Mouse (Mus musculus) thymus, postnatal 14 days (tissue): ENCODE measurements around the gene Med29.

Experiments used
- DNase-seq: peaks from one replicate; pipeline ENCODE4 v3.0.0; 2021

Gene Med29

DNA sequence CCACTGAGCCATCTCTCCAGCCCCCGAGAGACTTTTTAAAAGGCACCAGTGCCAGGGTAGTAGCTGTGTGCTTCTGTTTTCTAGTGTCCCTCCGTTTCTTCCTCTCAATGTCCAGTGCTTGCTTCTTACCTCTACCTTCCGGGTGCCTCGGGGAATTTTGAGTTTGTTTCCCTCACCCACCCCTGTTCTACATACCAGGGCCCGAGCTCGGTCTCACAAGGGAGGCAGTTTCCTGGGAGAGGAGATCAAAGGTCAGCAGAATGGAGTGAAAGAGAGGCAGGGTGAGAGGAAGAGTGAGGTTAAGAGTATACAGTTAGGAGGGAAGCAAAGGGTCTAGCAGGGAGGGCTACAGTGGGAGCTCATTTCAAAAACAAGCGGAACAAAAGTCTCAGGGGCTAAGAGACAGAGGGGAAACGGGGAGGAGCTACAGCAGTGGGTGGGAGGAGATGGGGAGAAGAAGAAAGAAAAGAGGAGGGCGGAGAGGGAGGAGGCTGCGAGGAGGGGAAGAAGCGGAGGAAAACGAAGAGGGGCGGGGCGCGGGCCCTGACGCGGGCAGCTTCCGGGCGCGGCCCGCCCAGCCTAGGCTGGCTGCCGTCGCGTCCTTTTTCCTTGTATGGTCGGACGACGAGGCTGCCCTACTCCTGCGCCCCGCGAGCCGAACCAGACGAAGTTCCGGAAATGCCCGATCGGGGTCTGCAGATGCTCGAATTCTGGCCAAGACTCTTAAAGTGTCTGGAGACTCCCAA, 17.2 kb downstream of the Med29 start:
- DNase-seq = peak; percentile 98

- no peak for DNase-seq
Observed at GRCm38 (mm10) chr7:28374647-28375046, 17.9 kb downstream of the Med29 start.

- peak; percentile 38 for DNase-seq
Observed at GRCm38 (mm10) chr7:28373891-28374495, 18.5 kb downstream of the Med29 start.

DNA sequence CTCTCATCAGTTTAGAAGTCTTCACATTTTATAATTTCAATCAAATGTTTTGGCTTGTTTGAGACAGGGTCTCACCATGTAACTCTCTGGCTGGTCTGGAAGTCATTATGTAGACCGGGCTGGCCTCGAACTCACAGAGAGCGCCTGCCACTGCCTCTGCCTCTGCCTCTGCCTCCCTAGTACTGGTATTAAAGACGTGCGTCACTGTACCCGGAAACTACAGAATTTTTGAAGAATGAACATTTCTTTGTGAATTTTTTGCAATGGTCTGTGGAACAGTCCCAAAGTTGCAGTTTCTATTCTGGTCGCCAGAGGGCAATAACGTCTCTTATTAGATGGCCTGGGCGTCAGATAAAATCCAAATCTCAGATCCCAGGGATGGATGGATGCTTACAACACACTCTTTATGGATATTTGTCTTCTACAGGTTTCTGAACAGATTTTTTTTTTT, 19.4 kb downstream of the Med29 start:
- peak; percentile 85 for DNase-seq

DNA sequence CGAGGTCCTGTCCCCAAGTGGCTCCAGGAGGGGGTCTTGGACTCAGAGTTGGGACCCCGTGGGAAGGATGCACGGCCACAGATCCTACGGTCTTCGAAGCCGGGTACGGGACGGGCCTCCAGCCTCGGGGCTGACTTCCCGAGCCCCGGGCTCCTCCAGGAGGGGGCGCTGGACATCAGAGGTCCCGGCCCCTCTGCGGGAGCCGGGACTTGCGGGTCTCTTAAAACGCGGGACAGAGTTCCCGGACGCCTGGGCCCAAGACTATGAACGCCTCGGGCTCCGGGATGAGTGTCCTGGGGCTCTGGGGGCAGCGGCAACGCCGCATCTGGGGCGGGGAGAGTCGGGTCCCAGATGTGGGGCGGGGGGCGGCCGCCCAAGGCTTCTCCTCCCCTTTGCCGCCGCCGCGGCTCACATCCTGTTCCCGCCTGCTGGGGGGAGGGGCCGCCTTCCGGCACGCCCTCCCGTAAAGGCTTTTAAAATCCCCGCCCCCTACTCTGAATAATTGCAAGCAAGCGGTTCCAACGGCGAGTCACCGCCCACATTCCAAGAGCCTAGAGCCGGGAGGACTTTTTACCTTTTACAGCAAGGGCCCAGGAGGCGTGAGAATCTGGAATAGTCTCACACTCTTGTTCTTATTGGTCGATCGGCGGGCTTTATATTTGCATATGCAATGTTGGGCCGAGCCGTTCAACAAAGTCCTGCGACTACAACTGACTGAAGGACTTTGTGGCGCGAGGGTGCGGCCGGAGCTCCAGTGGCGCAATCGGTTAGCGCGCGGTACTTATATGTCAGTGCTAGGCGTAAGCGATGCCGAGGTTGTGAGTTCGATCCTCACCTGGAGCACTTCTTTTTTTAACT, 20.0 kb downstream of the Med29 start, which contains the start of gene Plekhg2:
Plekhg2 (minus strand) TSS at position 349 of the 858 bp plus-strand sequence.
- peak; percentile 98 for DNase-seq

DNA sequence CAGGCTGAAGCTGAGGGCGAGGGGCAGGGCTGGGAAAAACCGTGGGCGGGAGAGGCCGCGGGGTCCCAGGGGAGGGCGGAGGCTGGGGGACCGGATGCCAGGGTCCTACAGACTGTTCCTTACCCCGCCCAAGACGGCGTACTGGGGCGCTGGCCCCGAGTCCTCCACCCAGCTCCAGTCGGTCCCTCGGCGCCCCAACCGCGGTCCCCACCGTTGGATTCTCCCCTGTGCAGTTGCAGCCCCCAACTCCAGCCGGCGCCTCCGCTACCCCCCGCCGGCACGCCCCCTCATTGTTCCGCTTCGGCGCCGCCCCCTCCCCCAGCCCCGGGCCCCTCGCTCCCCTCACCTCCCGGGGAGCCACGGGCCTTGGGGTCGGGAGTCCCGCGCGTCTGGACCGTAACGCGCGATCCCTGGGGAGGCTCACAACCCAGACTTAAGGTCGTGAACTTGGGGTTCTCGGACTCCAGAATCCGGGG, 21.0 kb downstream of the Med29 start:
- DNase-seq = peak; percentile 88

DNA sequence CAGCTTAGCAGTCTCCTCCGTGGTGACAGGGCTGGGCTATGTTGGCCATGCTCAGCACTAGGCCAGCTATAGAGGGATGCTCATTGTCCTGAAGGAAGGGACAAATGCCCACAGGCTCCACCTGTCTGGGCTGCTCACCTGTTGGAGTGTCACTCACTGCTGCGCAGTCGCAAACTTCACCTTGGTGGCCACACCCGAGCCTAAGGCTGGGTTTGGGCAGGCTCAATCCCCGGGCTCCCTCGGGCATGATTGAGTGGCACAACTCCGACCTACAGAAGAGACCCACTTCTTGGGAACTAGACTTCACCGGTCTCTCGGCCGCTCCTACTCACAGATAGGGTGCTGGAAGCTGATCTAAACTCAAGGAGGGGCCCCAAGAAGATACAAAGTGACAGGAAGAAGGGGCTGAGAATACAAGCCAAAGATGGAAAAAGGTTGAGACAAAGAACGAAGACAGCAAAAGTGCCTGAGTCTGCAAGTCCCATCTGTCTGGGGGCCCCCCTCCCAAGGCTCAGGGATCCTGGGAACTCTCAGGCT, 21.5 kb downstream of the Med29 start:
- peak; percentile 56 for DNase-seq

- DNase-seq = no peak
Observed at GRCm38 (mm10) chr7:28370051-28370450, 22.5 kb downstream of the Med29 start.

DNA sequence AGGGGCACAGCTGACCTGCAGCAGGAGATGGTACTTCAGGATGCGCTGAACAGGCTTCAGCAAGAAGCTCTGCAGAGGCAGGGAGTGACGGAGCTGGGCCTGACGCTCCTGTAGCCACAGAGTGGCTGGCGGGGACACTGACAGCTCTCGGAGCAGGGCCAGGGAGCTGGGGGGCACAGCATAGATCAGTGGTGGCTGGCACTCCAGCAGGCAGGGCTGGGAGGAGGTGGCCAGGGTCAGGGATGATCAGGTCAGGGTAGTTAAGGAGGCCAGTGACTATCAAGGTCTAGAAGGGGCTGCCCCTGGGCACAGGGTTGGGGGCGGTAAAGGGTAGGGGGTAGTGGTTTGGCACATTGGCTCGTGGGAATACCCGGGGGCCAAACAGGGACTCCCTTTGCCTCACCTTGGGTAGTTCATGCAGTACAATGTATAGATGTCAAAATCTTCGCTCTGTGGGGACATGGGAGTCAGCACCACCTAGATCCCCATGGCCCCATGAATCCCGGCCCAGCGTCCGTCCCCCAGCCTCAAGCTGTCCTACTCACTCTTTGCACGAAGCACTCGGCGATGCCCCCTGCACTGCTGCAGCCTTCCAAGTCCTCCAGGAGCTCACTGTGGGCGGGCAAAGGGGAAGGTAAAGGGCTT, 24.1 kb downstream of the Med29 start:
- DNase-seq = no peak

DNA sequence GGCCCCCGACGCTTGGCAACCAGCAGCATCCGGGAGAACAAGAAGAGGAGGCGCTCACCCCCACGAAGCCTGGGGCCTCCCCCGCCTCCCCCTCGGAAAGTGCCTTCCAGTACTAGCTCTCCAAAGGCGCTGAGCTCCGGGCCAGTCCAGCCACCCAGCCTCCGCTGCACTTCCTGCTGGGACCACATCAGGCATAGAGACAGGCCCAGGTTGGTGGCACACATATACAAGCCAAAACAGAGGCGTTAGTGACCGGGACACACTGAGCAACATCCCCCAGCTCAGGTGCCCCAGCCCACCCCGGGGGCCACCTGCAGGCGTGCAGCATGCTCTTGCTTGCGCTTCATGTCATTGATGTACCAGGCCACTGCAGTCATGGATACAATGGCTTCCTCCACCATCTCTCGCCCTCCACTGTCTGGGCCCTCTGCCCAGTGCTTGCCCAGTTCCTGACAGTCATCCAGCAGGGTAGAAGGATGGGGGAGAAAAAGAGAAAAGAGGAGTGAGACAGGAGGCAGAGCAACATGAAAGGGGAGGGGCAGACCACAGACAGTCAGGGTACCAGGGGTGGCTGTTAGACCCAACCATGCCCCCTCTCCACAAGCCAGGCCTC, 24.7 kb downstream of the Med29 start:
- no peak for DNase-seq

DNA sequence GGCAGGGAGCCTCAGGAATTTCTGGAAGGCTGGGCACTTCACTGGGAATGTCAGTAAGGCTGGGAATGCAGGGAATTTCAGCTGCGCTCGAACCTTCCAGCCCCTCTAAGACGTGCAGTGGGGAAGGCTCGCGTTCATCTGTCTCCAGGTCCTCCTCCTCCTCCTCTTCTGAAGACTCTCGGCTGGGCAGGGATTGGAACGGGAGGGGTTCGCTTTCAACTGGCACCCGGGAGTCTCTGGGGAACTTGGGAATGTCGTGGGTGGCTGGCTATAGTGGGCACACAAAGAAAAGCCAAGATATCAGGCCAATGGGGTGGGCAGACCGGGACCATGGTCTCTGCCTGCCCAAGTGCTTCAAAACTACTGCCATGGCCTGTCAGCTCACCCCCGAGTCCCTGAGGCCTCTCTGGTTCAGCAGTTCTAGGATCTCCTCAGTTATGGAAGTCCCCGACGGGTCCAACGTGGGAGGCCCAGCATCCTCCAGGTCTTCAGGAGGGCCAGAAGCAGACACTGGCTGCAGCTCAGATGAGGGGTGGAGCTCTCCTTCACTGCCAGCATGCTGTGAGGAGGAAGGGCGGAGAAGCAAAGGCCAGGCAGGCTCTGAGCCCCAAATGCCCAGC, 30.0 kb downstream of the Med29 start:
- no peak for DNase-seq

DNA sequence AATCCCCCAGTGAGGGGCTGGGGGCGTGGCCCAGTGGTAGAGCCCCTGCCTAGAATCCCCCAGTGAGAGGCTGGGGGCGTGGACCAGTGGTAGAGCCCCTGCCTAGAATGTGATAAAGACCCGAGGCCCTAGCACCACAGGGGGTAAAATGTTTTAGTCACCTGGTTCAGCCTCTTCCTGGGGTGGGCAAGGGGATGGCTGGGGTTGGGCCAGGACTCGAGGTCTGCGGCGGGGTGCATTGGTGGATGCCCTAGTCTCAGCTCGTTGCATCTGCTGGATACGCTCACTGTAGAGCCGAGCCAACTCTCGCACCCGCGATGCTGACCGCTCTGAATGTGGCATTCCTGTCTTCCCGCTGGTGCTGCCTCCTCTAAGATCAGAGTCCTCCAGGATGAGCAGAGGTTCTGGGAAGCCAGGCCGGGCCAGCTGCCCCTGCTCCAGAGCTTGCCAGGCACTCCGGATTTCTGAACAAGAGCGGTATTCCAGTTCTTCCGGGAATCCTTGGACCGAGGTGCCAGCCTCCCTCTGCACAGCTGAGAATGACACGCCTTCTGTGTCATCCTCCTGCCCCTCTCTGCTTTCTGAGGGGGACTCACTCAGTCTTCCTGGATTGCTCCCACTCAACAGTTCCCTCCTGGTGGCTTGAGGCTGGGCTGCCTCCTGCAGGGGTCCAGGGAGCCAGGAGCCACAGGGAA, 30.7 kb downstream of the Med29 start:
- no peak for DNase-seq

GRCm38 (mm10) chr7:28360291-28360690, 32.2 kb downstream of the Med29 start:
- no peak for DNase-seq

DNA sequence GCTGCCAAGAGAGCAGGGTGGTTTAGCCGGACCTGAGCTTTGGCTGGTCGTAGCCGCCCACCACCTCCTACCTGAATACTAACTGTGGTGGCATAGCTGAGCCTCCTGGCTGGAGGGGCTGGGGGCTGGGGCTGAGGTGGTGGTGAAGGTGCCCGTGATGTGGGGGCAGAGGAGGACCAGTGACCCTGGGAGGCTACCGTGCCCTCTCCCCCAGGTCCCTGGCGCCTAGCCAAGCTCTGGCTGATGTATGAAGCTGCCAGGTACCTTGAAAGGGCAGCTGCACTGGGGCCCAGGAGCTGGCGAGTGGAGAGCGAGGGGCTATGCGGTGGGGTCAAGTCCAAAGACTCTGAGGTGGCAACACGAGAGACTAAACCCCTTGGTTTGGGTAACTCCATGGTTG, 32.7 kb downstream of the Med29 start:
- no peak for DNase-seq

GRCm38 (mm10) chr7:28358431-28358830, 34.1 kb downstream of the Med29 start:
- DNase-seq = no peak

DNA sequence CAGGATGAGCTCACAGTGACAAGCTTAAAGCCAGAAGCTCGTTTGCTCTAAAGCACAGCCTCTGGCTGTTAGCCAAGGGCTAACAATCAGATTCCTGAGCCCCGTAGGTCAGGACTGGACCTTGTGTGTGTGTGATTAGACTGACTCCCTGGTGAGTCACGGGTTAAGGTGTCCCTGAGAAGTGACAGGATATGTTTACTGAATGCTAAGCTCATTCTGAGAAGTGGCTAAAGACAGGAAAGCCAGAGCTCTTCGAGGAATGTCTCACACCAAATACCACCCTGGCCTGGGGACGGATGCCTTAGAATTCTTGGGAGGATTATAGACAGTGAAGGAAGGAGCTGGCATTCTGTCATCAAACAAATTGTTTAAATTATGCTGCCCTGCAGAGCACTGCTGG, 34.5 kb downstream of the Med29 start:
- DNase-seq = no peak

DNA sequence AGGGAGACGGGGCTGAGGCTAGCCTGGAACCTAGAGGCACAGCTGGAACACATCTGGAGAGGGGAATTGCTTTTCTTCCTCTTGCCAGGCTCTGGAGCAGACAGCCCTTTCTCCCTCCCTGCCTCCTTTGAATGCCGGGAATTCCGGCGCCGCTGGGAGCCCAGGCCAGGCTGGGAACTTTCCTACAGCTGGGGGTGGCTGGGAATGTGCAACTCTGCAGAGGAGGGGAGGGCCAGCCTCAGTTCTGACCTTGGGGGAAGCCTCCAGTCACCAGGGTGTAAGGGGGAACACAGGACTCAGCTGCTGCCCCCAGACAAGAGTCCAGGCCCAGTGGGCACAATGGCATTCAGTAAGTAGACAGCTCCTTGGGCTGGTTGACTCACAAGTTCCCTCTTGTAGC, 35.5 kb downstream of the Med29 start:
- DNase-seq = no peak

DNA sequence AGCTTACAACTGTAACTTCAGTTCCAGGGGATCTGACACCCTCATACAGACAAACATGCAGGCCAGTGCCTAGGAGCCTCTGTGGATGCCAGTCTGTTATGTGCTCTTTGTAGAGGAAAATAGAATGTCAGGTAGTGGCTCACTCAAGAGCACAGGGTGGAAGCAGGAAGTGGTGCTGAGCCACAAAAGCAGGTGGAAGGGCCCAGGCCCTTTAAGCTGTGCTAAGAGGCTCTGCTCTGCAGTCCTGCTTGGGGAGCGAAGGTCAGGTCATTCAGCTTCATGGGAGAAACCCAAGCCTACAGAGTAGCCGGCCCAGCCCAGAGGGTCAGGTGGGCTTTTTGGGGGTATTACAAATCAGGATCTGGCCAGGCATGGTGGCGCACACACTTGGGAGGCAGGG, 37.3 kb downstream of the Med29 start:
- peak; percentile 72 for DNase-seq

- no peak for DNase-seq
Observed at GRCm38 (mm10) chr7:28354596-28354995, 37.9 kb downstream of the Med29 start.

DNA sequence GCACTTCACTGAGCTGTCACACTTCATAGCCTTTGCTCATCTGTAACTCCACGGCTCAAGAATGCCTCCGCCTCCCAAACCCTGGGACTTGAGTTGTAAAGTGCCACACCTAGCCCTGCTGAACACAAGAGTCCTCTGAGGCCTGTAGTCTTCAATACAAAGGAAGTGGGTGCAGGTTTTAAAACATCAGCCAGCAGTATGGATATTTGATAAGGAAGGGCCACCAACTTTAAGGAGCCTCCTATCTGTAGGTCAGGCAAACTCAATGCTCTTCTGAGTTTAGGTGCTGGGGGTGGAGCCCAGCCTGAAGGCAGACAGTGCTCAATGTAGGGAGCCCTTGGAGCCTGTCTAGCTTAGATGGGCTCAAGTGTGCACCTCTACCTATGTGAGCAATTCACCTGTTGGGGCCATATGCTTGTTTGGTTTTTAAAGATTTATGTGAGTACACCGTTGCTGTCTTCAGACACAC, 38.4 kb downstream of the Med29 start:
- no peak for DNase-seq

- DNase-seq = peak; percentile 48
Observed at GRCm38 (mm10) chr7:28353267-28353666, 39.2 kb downstream of the Med29 start.
